Mouse (Mus musculus) retina, postnatal 1 day (tissue): ENCODE results near the gene Gm5426.
"Not testable (repeated sequence)": the region's sequence is repeated elsewhere in the genome, so short reads cannot be mapped to it uniquely, and the experiment has no call there.

ENCODE experiments used
- DNase-seq: peaks from one replicate; pipeline ENCODE4 v3.0.0-alpha.2; 2012

Gene Gm5426

DNA sequence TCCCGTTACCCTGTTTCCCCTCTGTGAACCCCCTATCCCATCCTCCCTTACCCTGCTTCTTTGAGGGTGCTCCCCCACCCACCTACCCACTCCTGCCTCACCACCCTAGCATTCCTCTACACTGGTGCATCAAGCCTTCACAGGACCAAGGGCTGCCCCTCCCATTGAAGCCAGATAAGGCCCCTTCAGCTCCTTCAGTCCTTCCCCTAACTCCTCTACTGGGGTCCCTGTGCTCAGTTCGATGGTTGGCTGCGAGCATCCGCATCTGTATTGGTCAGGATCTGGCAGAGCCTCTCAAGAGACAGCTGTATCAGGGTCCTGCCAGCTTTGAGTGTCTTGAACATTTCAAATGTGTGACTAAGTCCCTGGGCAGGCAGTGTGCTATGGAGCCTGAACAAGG lies 2.9 kb downstream of the Gm5426 start:
- DNase-seq, result not testable (repeated sequence)

DNA sequence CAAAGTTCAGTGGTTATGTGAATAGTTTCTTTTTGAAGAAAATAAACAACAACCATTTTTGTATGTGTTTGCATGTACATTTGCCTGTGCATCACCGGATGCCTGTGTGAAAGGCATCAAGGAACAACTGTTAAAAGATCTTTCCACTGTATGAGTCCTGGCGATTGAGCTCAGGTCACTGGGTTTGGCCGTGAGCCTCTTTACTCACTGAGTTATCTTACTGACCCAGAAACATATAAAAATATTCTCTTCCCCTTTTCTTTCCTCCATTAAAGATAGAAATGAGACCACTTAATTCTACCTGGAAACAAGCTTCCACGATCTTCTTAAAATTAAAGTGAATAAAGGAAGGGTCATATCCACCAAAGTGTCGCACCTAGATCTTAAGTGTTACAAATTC lies 10.2 kb downstream of the Gm5426 start:
- DNase-seq, result no peak

DNA sequence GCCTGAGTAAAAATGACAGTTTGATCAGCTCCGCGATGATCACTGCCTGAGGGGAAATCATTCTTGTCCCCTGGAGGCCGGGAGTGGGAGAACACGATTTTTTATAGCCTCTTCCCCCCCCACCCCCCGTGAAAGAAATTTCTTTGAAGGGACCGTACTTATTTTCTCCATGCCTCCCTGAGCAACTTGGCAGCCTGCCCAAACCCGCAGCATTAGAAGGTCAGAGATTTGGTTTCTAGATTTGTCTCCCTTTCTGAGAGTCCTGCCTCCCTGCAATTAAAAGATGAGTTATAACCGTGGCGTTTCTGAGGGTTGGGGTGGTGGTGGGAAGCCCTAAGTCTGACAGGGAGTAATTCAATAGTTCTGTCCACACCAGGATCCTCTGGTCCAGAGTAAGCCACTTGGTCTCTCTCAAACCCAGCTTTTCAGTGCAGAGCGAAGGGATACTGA lies 11.9 kb downstream of the Gm5426 start:
- peak; percentile 85 for DNase-seq

DNA sequence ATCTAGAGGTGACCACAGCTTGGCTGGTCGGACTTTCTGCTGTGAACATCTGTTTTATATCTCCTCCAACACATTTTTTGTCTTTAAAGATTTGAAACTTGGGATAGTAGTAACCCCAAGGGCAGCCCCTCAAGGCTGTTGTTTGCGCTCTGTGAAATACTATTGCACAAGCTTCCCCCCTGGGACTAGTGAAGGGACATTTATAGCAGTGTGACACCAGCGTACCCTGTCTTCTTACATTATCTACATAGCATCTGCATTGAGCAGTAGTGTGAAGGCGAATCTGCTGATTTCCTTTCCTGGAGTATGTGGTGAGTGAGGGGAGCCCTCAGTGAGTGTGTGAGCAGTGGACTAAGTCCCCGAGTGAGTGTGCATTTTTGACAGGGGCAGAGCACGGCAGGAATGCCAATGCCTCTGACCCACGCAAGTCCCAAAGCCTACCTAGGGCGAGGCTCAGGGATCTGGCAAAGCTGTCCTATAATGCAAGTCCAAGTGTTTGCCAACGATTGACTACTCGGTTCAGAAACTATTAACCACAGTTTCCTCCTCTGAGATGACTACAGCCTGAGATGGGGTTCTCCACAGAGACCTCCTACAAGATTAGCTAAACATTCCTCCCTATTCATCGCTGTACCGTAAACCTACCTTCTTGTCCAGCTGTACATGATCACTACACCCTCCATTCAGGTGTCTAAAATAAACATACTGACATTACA lies 14.2 kb downstream of the Gm5426 start:
- no peak for DNase-seq

DNA sequence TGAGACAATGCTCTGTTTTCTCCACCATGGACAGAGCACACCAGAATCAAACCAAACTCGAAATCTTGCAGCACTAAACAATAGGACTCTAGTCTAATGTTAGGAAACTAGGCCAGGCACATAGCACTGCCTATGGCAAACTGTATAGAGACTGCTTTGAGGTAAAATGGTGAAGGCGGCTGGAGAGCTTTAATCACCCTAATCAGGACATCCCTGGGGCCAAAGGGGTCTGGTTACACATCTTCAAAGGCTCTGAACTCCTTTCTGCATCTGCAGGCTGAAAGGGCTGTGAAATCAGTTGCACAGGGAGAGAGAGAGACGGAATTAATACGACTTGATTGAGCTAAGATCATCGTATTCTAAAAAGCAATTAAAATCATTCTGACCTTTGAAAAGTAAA lies 16.9 kb downstream of the Gm5426 start:
- peak; percentile 78 for DNase-seq

DNA sequence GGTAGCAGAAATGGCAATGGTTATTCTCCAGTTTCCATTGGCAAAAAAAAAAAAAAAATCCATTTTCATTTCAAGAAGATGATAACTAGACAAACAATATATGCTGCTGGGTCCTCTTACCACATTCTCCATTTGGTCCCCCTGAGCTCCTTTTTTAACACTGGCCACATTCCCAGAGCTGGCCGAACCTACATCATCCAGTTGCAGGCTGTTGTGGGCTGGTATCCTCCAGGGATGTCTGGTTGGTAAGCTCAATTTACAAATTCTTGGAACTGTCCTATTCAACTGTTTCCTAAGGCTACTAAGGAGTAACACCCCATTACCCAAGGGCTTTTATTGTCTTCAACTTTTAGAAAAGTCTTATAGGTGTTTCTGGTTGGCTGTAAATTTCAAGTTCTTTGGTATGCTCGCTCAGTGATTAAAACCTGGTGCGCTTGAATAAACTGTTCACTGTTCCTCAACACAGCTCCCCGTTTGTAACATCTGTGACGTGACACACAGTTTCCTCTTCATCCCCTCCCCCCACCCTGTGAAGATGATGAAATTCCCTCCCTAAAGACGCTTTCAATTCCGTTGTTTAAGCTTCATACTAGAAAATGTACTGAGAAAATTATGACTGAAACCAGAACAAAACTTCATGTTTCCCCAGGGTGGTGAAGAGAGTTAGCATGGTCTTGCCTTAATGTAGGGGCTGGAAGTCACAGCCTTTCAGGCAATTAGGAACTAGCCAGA lies 26.7 kb downstream of the Gm5426 start:
- DNase-seq, result no peak

DNA sequence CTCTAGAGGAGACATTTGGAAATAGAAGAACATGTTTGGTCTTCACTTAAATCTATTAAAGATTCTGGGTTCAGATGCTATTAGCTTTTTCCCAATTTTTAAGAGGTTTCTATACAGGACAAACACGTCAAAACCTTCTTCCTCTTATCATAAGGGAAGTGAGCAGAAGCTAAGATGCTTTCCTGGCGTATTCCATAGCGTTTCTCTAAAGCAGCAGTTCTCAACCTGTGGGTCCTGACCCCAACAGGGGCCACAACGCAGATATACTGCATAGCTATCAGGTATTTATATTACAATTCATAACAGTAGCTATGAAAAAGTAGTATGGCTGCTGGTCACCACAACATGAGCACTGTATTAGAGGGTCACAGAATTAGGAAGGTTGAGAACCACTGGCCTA lies 27.4 kb downstream of the Gm5426 start:
- DNase-seq, result no peak

DNA sequence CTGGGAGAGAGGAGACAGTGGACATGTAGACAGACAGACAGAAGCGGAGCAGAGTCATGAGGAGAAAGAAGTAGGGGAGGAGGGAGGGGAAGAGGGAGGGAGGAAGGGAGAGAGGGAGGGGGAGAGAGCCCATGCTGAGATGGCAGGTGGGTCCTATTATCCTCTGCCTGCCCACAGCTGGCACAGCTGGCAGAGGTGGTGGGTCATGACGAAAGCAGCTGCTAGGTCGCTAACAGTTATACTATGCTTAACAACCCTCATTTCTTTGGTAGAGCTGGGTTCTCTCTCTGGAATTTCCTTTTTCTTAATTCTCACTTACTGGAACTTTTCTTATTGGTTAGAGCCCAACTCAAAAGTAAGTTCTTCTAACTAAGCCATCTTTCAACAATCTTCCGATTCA lies 28.9 kb downstream of the Gm5426 start:
- no peak for DNase-seq

DNA sequence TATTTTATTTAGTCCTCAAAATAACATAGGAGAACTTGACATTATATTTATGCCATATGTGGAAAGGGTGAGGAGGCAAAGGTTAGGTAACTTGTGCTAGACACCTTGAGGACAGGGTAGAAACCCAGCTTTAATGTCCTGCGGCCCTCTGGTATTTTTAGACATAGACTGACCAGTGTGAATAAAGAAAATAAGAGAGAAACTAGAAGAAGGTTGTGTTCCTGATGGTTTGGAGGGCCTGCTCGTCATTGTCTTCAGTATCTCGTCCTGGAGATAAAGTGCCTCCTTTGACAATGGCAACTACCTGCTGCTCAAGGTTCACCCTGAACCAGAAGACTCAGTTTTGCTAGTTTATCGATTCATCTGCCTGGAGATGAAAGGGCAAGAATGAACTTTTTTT lies 32.6 kb downstream of the Gm5426 start:
- DNase-seq, result no peak

DNA sequence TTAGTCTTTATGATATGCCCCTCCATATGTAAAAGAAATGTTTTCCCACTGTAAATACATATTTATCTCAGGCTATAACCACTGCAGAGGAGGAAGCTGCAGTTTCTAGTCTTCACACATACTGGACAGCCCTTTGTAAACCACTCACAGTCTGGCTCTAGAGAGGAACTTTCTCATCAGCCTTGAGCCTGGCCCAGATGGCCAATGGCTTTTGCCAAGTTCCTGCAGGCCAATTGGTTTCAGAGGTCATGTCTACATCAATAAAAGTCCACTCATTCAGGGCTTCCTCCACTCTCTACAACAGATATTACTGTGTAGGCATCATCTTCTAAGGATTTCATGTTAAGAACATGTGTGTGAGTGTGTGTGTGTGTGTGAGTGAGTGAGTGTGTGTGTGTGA lies 35.1 kb downstream of the Gm5426 start:
- DNase-seq, result no peak

DNA sequence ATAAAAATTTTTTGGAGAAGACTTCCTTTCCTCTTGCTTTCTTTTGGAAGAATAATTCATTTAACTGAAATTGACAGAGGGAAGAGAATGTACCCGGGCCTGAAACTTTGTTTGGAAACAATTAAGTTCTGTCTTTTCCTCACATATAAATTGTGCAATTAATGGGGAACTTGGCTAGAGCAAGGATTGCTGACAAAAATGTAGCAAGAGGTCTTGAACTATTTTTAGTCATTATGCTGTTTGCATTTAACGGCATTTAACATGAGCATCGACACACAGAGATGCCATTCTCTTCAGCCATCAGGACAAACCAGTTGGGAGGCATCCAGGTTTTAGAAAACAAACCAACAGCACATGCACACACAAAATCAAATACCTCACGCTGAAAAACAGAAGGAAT lies 36.6 kb downstream of the Gm5426 start:
- DNase-seq, result no peak

DNA sequence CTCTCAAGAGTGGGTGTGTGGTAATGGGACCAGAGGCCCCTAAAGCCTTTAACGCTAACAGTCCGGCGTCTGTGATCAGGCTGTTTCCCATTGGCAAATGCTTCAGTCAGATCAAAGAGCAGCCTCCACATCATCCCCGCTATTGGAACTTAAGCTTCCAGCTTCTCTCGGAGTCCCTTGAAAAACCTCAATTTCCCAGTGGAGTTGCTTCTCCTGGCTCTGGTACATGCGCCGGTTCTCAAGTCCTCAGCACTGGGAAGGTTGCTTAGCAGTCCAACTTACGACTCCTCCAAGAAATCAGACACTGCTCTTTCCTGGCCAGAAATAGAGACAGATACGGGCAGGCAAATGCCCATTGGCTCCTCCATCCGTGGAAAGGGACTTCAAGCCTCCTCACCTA lies 37.4 kb downstream of the Gm5426 start:
- DNase-seq, result no peak

DNA sequence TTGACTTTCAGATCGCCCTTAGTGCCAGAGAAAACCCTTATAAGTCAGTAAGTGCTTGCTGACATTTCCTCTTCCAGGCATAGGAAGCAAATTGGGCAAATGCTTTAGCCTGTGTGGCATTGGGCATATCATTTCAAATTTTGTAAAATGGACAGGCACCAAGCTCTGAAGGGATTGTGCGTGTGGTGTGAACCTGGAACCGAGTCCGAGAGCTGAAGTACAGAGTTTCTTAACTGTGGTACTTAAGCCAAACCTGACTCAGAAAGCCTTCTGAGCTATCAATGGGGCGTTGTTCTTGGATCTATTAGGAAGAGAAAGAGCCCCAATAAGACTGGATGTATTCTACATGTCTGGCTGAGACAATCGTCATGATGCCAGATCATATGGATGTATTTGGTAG lies 40.5 kb downstream of the Gm5426 start:
- no peak for DNase-seq

DNA sequence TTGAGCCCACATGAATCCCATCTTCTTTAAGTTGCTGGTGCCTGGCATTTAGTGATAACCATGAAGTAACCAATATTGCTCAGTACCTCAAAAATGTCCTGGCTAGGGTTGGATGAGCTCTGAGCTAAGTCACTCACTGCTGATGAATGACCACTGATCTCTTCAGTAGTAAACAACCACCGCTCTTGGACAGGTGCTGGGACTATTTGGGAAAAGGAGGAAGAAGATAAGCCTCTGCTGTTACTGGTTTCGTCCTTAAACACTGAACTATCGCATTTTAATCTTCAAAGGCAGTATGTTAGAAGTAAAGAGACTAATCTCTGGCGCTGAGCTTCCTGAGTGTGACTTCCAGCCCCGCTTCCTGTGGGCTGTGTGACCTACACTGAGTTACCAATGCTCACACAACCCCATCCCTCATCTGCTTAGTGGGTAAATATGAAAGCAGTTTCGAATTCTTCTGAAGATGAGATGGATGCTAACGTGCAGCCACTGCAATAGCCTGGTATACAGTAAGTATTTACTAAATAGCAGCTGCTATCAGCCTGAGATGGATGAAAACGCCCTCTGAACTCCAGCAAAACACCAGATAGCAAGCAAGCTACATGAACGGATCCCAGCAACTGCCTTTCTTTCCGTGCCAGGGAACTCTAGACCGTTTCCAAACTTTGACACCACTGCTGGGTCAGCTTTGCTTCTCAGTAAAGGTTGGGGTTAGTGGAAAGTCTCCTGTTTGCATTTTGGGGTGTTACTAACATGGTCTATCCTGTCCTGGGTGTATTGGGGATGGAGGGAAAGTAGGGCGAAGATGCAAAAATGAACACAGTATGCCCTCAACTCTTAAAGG lies 44.4 kb downstream of the Gm5426 start:
- DNase-seq, result no peak

DNA sequence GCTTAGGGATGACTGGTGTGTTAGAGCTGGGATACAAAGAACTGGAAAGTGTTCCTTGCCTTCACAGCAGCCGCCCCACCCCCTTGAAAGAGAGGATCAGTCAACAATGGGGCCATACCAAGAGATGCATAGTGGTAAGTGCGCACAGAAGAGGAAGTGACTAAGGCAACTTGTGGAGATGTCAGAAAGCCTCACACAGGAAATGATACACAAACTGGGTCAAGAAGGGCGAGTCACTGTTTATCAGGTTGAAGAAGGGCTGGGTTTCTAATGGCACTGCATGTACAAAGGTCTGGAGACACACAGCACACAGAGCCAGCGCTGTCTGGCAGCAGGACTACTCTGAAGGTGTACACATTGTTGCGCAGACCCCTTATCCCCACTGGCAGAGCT lies 45.0 kb downstream of the Gm5426 start:
- DNase-seq, result no peak

DNA sequence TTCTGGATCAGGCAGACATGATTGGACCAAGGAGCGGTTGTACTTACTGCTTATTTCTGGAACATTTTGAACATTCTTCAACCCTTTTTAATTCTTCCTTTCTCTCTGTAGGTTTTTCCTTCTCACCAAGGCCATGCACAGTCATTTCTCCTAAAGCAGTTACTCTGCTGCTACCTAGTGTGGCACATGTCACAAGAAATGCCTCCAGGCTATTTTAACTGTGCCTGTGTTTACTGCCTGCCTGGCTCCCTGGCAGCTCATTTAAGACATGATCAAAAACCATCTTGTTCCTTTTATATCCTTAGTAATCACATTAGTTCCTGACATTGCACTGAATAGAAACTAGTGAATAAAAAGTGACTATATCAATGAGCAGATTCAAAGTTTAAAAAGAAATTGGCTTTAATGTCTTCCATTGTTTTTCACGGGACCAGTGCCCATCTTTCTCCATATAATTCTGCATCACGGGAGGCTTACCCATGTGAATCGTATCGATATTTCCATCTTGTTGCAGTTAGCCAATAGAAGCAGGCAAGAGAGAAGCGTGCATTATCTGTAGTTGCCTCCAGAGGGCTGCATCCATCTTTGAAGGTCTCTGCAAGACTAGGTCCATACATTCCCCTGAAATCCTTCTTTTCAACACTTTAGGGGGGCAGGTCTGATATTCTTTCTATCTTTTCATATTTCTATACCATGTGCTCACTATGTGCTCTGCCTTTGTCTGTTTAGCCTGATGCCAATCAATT lies 45.7 kb downstream of the Gm5426 start:
- peak; percentile 23 for DNase-seq

DNA sequence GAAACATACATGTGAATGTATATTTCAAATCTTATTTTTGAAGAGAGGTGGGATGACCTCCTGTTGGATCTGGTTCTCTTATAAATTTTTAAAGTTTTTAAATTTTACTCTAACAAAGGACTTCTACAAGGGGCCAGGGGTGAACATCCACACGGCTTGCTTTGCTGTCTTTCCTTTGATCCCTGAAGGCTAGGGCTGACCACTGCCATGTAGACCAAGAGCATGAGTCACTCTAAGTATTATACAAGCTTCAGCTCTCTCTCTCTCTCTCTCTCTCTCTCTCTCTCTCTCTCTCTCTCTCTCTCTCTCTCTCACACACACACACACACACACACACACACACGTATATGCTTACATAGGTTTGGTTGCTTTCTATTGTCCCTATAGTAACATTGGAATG lies 48.6 kb downstream of the Gm5426 start:
- DNase-seq, result no peak

DNA sequence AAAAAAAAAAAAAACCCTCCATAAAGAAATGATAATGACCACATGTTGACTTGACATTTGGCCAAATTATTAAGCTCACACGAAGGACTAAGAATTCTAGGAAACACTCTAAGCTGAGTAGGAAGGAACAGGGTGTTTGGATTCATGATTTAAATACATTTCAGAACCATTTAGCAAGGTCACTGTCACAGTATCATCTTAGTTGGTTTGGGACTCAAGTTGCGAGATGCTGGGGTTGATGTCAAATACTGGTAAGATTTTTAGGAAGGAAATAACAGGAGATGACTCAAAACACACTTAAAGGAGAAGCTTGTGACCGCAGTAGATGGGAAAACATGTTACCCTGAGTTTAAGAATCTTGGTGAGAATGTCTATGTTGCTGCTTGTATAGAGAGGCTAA lies 49.2 kb downstream of the Gm5426 start:
- DNase-seq, result no peak
